Comparison of ENCODE assay signal across 24 mouse cellular contexts in genomic region chr9:116208169-116208904, GRCm38 (mm10). TPM values are rescaled to one million over a fixed set of nuclear protein-coding genes. Genes with fewer than 3 reads are reported as not detected.
DNase-seq lines count a peak whose midpoint lies in the region; ATAC-seq and TF ChIP-seq lines count a peak whose summit lies in the region.
"Had no signal": no experiment of that assay in that cellular context is flagged by ENCODE, and none has a peak within 500 bp of the region (broad histone marks: within the 10 kb centered on the region; RNA-seq: fewer than 3 reads in every experiment).

No protein-coding gene starts in this region.

- DNase-seq in kidney, adult 11 months = no peak
- DNase-seq in CD4-positive helper T cell, adult 2 months (ENCODE audit: low read depth, low spot score) = peak; percentile 68
- peak; percentile 24 for DNase-seq in ZHBTc4 (ENCODE audit: low read depth, low spot score)
- DNase-seq in layer of hippocampus, postnatal 10 days (ENCODE audit: low spot score in 2 of 2) = no peak
- DNase-seq in spleen, postnatal 36 days (ENCODE audit: low spot score in 2 of 2) = no peak
- no peak for DNase-seq in urinary bladder, adult 2 months (ENCODE audit: low spot score)
- DNase-seq: adrenal gland, postnatal 25 days; cerebellum, adult 11-12 months; gastrocnemius, adult 2 months; heart, postnatal 14 days; layer of hippocampus, adult 9-11 months; thymus, postnatal 4 days had no signal

- no peak for TF ChIP-seq CTCF in intestine, postnatal 0 days (IDR thresholded peaks at IDR 0.05; ENCODE audit: low read depth)

- H3K36me3 ChIP-seq in kidney, embryonic 16.5 days (ENCODE audit: insufficient read depth, low read length) = no peaks in the 10 kb centered on the region
- H3K36me3 ChIP-seq in intestine, postnatal 0 days (ENCODE audit: control insufficient read depth, insufficient read depth) = no peaks in the 10 kb centered on the region
- H3K36me3 ChIP-seq: embryonic facial prominence, embryonic 10.5 days; forebrain, embryonic 12.5 days; heart, embryonic 12.5 days; hindbrain, embryonic 12.5 days; limb, embryonic 15.5 days; liver, embryonic 15.5 days; midbrain, embryonic 12.5 days; neural tube, embryonic 12.5 days had no signal

- no peaks in the 10 kb centered on the region for H3K9me3 ChIP-seq in kidney, embryonic 16.5 days (ENCODE audit: low read length)
- no peaks in the 10 kb centered on the region for H3K9me3 ChIP-seq in intestine, postnatal 0 days (ENCODE audit: control insufficient read depth)
- H3K9me3 ChIP-seq: embryonic facial prominence, embryonic 10.5 days; forebrain, embryonic 12.5 days; hindbrain, embryonic 12.5 days; limb, embryonic 15.5 days; liver, embryonic 15.5 days; midbrain, embryonic 12.5 days; neural tube, embryonic 12.5 days had no signal

- H3K4me1 ChIP-seq in kidney, embryonic 16.5 days (ENCODE audit: insufficient read depth, low read length) = peaks cover 16% of the 10 kb centered on the region
- H3K4me1 ChIP-seq in intestine, postnatal 0 days (replicated peaks; ENCODE audit: control insufficient read depth, insufficient read depth, low read length) = peaks cover 13% of the 10 kb centered on the region; the same call in 1 of the 2 replicates
- H3K4me1 ChIP-seq: liver, embryonic 15.5 days; neural tube, embryonic 12.5 days had no signal

- H3K4me2 ChIP-seq in kidney, embryonic 16.5 days (replicated peaks; ENCODE audit: low read depth, low read length) = no peak overlapping the region
- peak overlapping the region; percentile 38; the same call in 1 of the 2 replicates for H3K4me2 ChIP-seq in intestine, postnatal 0 days (replicated peaks; ENCODE audit: low read depth)
- H3K4me2 ChIP-seq: forebrain, embryonic 12.5 days; heart, embryonic 12.5 days; hindbrain, embryonic 12.5 days; limb, embryonic 15.5 days; liver, embryonic 15.5 days; midbrain, embryonic 12.5 days; neural tube, embryonic 12.5 days had no signal

- ATAC-seq in kidney, embryonic 16.5 days (ENCODE audit: low FRiP score, low TSS enrichment) = peak; percentile 76
- ATAC-seq in intestine, postnatal 0 days = peak; percentile 68
- ATAC-seq: lung, postnatal 0 days; Patski had no signal

- H3K27me3 ChIP-seq in kidney, embryonic 16.5 days (ENCODE audit: insufficient read depth, low read length) = no peaks in the 10 kb centered on the region
- no peaks in the 10 kb centered on the region for H3K27me3 ChIP-seq in intestine, postnatal 0 days (replicated peaks; ENCODE audit: control insufficient read depth, insufficient read depth, low read length)
- H3K27me3 ChIP-seq: forebrain, embryonic 12.5 days; heart, embryonic 12.5 days; hindbrain, embryonic 12.5 days; limb, embryonic 15.5 days; liver, embryonic 15.5 days; midbrain, embryonic 12.5 days; neural tube, embryonic 12.5 days; Patski had no signal

- no peak overlapping the region for H3K9ac ChIP-seq in kidney, embryonic 16.5 days (replicated peaks; ENCODE audit: low read length)
- H3K9ac ChIP-seq in intestine, postnatal 0 days (ENCODE audit: low read depth, low read length) = no peak overlapping the region
- H3K9ac ChIP-seq: forebrain, embryonic 12.5 days; heart, embryonic 12.5 days; hindbrain, embryonic 12.5 days; limb, embryonic 15.5 days; liver, embryonic 15.5 days; midbrain, embryonic 12.5 days; neural tube, embryonic 12.5 days had no signal

- WGBS in kidney, embryonic 16.5 days = 68% methylated on average over 16 of the region's 16 CpGs
- 49% methylated on average over 16 of the region's 16 CpGs for WGBS in intestine, postnatal 0 days

- H3K27ac ChIP-seq in kidney, embryonic 16.5 days (ENCODE audit: low read length) = 0 out of 2 replicates have a peak overlapping the region, but pooled peaks have one; percentile 16
- no peak overlapping the region for H3K27ac ChIP-seq in intestine, postnatal 0 days (ENCODE audit: low read depth, low read length)
- H3K27ac ChIP-seq: embryonic facial prominence, embryonic 10.5 days; forebrain, embryonic 12.5 days; gastrocnemius, adult 2 months; hindbrain, embryonic 12.5 days; limb, embryonic 15.5 days; liver, embryonic 15.5 days; midbrain, embryonic 12.5 days; neural tube, embryonic 12.5 days had no signal

- H3K4me3 ChIP-seq in kidney, embryonic 16.5 days (ENCODE audit: low read length) = no peak overlapping the region
- no peak overlapping the region for H3K4me3 ChIP-seq in intestine, postnatal 0 days (ENCODE audit: low read depth, low read length)
- H3K4me3 ChIP-seq: embryonic facial prominence, embryonic 10.5 days; forebrain, embryonic 12.5 days; gastrocnemius, adult 2 months; heart, embryonic 12.5 days; hindbrain, embryonic 12.5 days; limb, embryonic 15.5 days; liver, embryonic 15.5 days; midbrain, embryonic 12.5 days; neural tube, embryonic 12.5 days had no signal

RNA-seq across cellular contexts. Expression of gene Tgfbr2, which starts 33.2 kb away (rescaled TPM):
- 33.8 and 35.9 TPM in 2 replicates for polyA plus RNA-seq in kidney, embryonic 16.5 days (2015; fragmentation: Nextera tagmentation; extraction: Ambion mirVana)
- polyA plus RNA-seq in intestine, postnatal 0 days (2015; fragmentation: Nextera tagmentation; extraction: Ambion mirVana) = 16.0 and 16.1 TPM in 2 replicates
- 10 to 100 TPM; 12.4 to 14.0 TPM for total RNA-seq in layer of hippocampus, postnatal 10 days (2021)
- polyA plus RNA-seq in urinary bladder, adult 2 months (2012; rRNA removed) = 82.9 and 89.8 TPM in 2 replicates

Comparison
In these comparisons a context has a peak if more than half of its experiments do, and no peak if none do; other contexts are left out.
1. DNase-seq: peak in CD4-positive helper T cell, adult 2 months (single experiment) and ZHBTc4 (single experiment); none in kidney, adult 11 months (single experiment), layer of hippocampus, postnatal 10 days (0 of 2), spleen, postnatal 36 days (0 of 2) and urinary bladder, adult 2 months (single experiment).